Mouse (Mus musculus): Measurements from ENCODE around the gene Phkg2.

- TF ChIP-seq POLR2A (IDR thresholded peaks at IDR 0.05; ENCODE audit: control insufficient read depth, low read depth, low read length), result no peak
- no peak for TF ChIP-seq CTCF (IDR thresholded peaks at IDR 0.05; ENCODE audit: control insufficient read depth, insufficient read depth, insufficient replicate concordance, low read depth, low read length)
Measured at GRCm38 (mm10) chr7:127613501-127613900, 40.4 kb downstream of the Phkg2 start.

All from testis, adult 2 months (tissue).